Mouse (Mus musculus): ENCODE results near the gene Vwa8. TPM values are rescaled to one million over a fixed set of nuclear protein-coding genes. Genes with fewer than 3 reads are reported as not detected.
A peak's percentile ranks its signal among the peaks of the same experiment; 100 is the strongest.

Gene Vwa8
- polyA plus RNA-seq, 1 experiment from 2014 or later, result 8.1 TPM

DNA sequence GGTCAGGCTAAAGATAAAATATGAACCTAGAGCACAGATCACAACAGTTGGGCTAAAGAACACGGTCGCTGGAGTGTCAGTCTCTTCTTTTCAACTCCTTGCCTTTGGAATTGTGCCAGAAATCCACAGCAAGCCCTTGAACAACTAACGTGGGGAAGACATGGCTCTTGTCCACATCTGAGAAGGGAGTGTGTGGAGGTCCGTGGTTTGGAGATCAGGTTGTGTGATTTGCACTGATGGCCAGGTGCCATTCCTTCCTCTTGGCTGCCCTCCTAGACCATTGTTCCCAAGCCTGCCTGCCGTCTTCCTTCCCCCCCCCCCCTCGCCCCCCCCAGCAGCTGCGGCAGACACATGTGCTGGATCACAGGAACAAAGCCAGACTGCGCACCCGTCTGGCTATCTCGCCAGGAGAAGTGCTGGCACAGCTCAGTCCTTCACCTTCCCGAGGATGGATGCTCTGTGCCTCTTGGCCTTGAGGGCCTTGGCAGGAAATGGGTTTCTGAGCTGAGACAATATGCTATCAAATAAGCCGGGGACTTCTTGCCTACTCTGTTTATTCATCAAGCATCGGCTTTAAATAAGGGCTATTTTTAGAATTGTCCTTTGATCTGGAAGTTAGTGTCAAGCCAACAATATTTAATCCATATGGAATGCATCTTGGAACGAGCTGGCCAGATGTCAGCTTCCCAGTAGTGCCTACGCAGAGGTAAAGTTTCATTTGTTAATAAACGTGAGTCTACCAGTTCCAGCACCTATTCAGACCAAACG, 308.8 kb downstream of the Vwa8 start:
- no peak overlapping the region for H3K27ac ChIP-seq (replicated peaks; ENCODE audit: low read depth, low read length)
- 51% methylated on average over 16 of the region's 17 CpGs for WGBS
- H3K4me2 ChIP-seq (ENCODE audit: low read depth, low read length), result no peak overlapping the region
- H3K4me3 ChIP-seq (ENCODE audit: low read depth, low read length), result no peak overlapping the region
- DNase-seq (ENCODE audit: low spot score) (peak; percentile 22), ATAC-seq (replicated peaks; ENCODE audit: insufficient number of reproducible peaks, low FRiP score, low TSS enrichment, low read depth) (peak; percentile 49; the same call in 1 of the 2 replicates)
- H3K27me3 ChIP-seq (ENCODE audit: control insufficient read depth, insufficient read depth, low read length), result no peaks in the 10 kb centered on the region
- no peaks in the 10 kb centered on the region for H3K36me3 ChIP-seq (replicated peaks; ENCODE audit: control insufficient read depth, insufficient read depth, low read depth, low read length)
- no peak overlapping the region for H3K9ac ChIP-seq (replicated peaks; ENCODE audit: low read length)
- no peaks in the 10 kb centered on the region for H3K4me1 ChIP-seq (ENCODE audit: control insufficient read depth, insufficient read depth, low read length)
- no peaks in the 10 kb centered on the region for H3K9me3 ChIP-seq (replicated peaks; ENCODE audit: control insufficient read depth, low read length)

DNA sequence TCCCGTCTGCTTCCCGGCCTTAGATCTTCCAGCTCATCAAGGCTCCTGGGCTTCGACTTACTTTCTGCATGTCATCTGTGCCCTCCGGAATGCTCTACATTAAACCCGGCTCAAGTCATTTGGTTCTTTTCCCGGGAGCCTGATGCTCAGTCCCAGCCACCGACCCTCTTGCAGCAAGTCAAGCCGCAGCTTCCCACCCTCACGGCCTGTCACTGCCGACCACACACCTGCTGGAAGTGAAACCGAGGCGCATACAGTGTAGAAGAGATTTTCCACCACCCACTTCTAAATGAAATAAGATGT, 309.3 kb downstream of the Vwa8 start:
- no peak overlapping the region for H3K27ac ChIP-seq (replicated peaks; ENCODE audit: low read depth, low read length)

DNA sequence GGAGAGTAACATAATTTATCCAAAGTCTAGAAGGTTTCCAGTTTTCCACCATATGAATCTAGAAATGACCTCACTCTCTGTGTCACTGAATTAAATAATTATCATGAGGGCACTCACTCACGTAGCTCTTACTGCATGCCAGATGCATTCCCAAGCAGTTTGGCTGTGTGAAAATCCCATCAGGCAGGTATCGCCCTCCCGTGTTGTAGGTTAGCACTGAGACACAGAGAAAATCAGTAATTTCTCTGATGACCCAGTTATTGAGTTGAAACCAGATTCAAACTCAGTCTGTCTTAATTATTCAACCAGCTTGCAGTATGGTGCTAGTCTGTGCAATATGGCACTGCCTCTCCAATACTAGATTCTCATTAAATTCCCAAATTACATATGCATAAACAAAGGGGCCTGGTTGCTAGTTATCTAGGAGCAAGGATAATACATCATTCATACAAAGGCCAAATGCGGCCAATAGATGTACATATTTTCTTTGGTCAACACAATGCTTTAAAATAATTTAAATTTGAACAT, 309.9 kb downstream of the Vwa8 start:
- Histone ChIP-seq H3K9ac (replicated peaks; ENCODE audit: low read length) (no peak overlapping the region), H3K36me3 (replicated peaks; ENCODE audit: control insufficient read depth, insufficient read depth, low read depth, low read length) (no peaks in the 10 kb centered on the region), H3K4me1 (ENCODE audit: control insufficient read depth, insufficient read depth, low read length) (no peaks in the 10 kb centered on the region), H3K9me3 (replicated peaks; ENCODE audit: control insufficient read depth, low read length) (no peaks in the 10 kb centered on the region), H3K27me3 (ENCODE audit: control insufficient read depth, insufficient read depth, low read length) (no peaks in the 10 kb centered on the region), H3K4me2 (ENCODE audit: low read depth, low read length) (no peak overlapping the region), H3K4me3 (ENCODE audit: low read depth, low read length) (no peak overlapping the region), H3K27ac (replicated peaks; ENCODE audit: low read depth, low read length) (no peak overlapping the region)
- ATAC-seq (replicated peaks; ENCODE audit: insufficient number of reproducible peaks, low FRiP score, low TSS enrichment, low read depth), result no peak
- WGBS, result 86% methylated on average over 4 of the region's 4 CpGs
- DNase-seq (ENCODE audit: low spot score), result no peak

More for the DNA sequence above, 309.3 kb downstream of the Vwa8 start:
- 75% methylated on average over 12 of the region's 12 CpGs for WGBS
- Histone ChIP-seq H3K4me1 (ENCODE audit: control insufficient read depth, insufficient read depth, low read length) (no peaks in the 10 kb centered on the region), H3K4me3 (ENCODE audit: low read depth, low read length) (no peak overlapping the region), H3K9ac (replicated peaks; ENCODE audit: low read length) (no peak overlapping the region), H3K36me3 (replicated peaks; ENCODE audit: control insufficient read depth, insufficient read depth, low read depth, low read length) (no peaks in the 10 kb centered on the region), H3K9me3 (replicated peaks; ENCODE audit: control insufficient read depth, low read length) (no peaks in the 10 kb centered on the region), H3K27me3 (ENCODE audit: control insufficient read depth, insufficient read depth, low read length) (no peaks in the 10 kb centered on the region), H3K4me2 (ENCODE audit: low read depth, low read length) (no peak overlapping the region)
- DNase-seq (ENCODE audit: low spot score) (no peak), ATAC-seq (replicated peaks; ENCODE audit: insufficient number of reproducible peaks, low FRiP score, low TSS enrichment, low read depth) (no peak)

DNA sequence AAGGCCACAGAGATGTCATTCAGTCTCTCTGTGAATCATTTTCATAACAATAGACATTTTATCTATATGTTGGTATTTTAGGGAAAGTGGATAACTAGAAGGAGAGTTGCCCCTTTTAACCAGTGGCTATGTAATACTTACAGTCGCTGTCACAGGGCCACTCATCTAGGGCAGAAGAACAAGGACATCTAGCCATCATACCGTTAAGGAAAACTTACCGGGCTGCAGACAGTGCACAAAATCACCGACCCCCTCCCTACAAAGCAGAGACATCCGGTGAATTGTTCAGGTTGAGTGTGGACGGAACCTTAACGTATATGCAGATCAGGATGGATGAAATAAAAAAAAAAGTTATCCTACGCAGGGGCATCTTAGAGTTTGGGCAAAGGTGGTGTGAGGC, 310.6 kb downstream of the Vwa8 start:
- no peaks in the 10 kb centered on the region for H3K36me3 ChIP-seq (replicated peaks; ENCODE audit: control insufficient read depth, insufficient read depth, low read depth, low read length)
- H3K4me2 ChIP-seq (ENCODE audit: low read depth, low read length), result no peak overlapping the region
- 92% methylated on average over 8 of the region's 8 CpGs for WGBS
- H3K27ac ChIP-seq (replicated peaks; ENCODE audit: low read depth, low read length), result no peak overlapping the region
- no peaks in the 10 kb centered on the region for H3K27me3 ChIP-seq (ENCODE audit: control insufficient read depth, insufficient read depth, low read length)
- H3K9me3 ChIP-seq (replicated peaks; ENCODE audit: control insufficient read depth, low read length), result no peaks in the 10 kb centered on the region
- H3K4me1 ChIP-seq (ENCODE audit: control insufficient read depth, insufficient read depth, low read length), result no peaks in the 10 kb centered on the region
- DNase-seq (ENCODE audit: low spot score) (no peak), ATAC-seq (replicated peaks; ENCODE audit: insufficient number of reproducible peaks, low FRiP score, low TSS enrichment, low read depth) (no peak)
- H3K4me3 ChIP-seq (ENCODE audit: low read depth, low read length), result no peak overlapping the region
- H3K9ac ChIP-seq (replicated peaks; ENCODE audit: low read length), result no peak overlapping the region

DNA sequence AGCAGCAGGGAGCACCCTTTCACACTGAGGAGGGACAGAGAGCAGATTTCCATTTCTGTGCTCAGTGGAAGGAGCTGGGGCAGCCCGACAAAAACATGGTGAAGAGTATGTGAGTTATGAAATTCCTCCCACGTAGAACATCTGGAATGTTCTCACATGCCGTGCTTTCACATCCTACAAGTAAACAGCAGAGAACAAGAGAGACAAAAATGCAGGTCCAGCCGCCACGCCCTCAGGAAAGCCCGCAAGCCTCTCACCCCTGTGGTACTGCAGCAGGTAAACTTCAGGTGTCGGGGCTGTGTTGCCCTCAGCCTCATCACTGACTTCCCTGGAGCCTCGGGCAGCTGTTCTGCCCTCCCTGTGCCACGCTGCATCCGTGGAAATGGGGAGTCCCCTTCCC, 311.6 kb downstream of the Vwa8 start:
- 84% methylated on average over 10 of the region's 10 CpGs for WGBS
- ATAC-seq (replicated peaks; ENCODE audit: insufficient number of reproducible peaks, low FRiP score, low TSS enrichment, low read depth), result no peak
- Histone ChIP-seq H3K4me3 (ENCODE audit: low read depth, low read length) (no peak overlapping the region), H3K4me2 (ENCODE audit: low read depth, low read length) (no peak overlapping the region), H3K36me3 (replicated peaks; ENCODE audit: control insufficient read depth, insufficient read depth, low read depth, low read length) (no peaks in the 10 kb centered on the region), H3K9me3 (replicated peaks; ENCODE audit: control insufficient read depth, low read length) (no peaks in the 10 kb centered on the region), H3K27me3 (ENCODE audit: control insufficient read depth, insufficient read depth, low read length) (no peaks in the 10 kb centered on the region), H3K4me1 (ENCODE audit: control insufficient read depth, insufficient read depth, low read length) (no peaks in the 10 kb centered on the region), H3K27ac (replicated peaks; ENCODE audit: low read depth, low read length) (no peak overlapping the region), H3K9ac (replicated peaks; ENCODE audit: low read length) (no peak overlapping the region)
- no peak for DNase-seq (ENCODE audit: low spot score)

DNA sequence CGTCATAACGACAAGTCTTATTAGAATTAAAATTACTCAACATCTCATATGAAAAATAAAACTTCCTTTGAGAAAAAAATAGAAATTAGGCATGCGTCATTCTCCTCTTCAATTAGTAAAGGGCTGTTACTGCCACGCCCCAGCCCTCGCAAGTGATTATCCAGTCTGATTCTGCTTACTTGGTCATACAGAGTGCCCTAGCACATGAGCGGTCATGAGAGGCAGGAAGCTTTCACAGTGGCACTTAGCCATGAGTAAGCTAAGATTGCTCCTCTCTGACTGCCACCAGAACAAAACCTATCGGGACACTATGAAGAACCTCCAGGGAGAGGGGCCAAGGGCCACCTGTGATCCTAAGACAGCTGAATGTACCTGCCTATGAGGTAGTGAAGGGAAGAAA, 312.1 kb downstream of the Vwa8 start:
- no peak overlapping the region for H3K4me3 ChIP-seq (ENCODE audit: low read depth, low read length)
- no peaks in the 10 kb centered on the region for H3K9me3 ChIP-seq (replicated peaks; ENCODE audit: control insufficient read depth, low read length)
- no peak for ATAC-seq (replicated peaks; ENCODE audit: insufficient number of reproducible peaks, low FRiP score, low TSS enrichment, low read depth)
- H3K27me3 ChIP-seq (ENCODE audit: control insufficient read depth, insufficient read depth, low read length), result no peaks in the 10 kb centered on the region
- H3K27ac ChIP-seq (replicated peaks; ENCODE audit: low read depth, low read length), result no peak overlapping the region
- H3K4me1 ChIP-seq (ENCODE audit: control insufficient read depth, insufficient read depth, low read length), result no peaks in the 10 kb centered on the region
- H3K4me2 ChIP-seq (ENCODE audit: low read depth, low read length), result no peak overlapping the region
- 86% methylated on average over 7 of the region's 7 CpGs for WGBS
- no peak for DNase-seq (ENCODE audit: low spot score)
- H3K9ac ChIP-seq (replicated peaks; ENCODE audit: low read length), result no peak overlapping the region
- no peaks in the 10 kb centered on the region for H3K36me3 ChIP-seq (replicated peaks; ENCODE audit: control insufficient read depth, insufficient read depth, low read depth, low read length)

DNA sequence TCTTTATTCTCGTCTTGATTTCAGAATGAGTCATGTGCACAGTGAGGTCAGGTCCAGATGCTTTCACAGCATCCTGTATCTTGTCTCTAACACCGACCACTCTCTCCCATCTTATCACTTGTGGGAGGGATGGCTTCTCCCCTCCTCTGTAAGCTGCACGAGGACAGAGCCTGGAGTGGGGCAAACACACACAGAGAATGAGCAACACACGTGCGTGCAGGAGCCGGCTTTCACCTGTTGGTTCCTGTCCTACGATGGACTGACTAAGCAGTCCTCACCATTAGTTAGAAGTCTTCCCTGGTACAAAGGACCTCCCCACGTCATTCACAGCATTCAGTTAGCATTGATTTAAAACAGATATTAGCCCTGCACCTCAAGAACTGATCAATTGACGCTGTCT, 312.9 kb downstream of the Vwa8 start:
- H3K27me3 ChIP-seq (ENCODE audit: control insufficient read depth, insufficient read depth, low read length), result no peaks in the 10 kb centered on the region
- no peak overlapping the region for H3K4me3 ChIP-seq (ENCODE audit: low read depth, low read length)
- H3K4me2 ChIP-seq (ENCODE audit: low read depth, low read length), result no peak overlapping the region
- ATAC-seq (replicated peaks; ENCODE audit: insufficient number of reproducible peaks, low FRiP score, low TSS enrichment, low read depth) (no peak), DNase-seq (ENCODE audit: low spot score) (no peak)
- H3K9ac ChIP-seq (replicated peaks; ENCODE audit: low read length), result no peak overlapping the region
- H3K36me3 ChIP-seq (replicated peaks; ENCODE audit: control insufficient read depth, insufficient read depth, low read depth, low read length), result no peaks in the 10 kb centered on the region
- no peaks in the 10 kb centered on the region for H3K9me3 ChIP-seq (replicated peaks; ENCODE audit: control insufficient read depth, low read length)
- H3K27ac ChIP-seq (replicated peaks; ENCODE audit: low read depth, low read length), result no peak overlapping the region
- 81% methylated on average over 9 of the region's 9 CpGs for WGBS
- no peaks in the 10 kb centered on the region for H3K4me1 ChIP-seq (ENCODE audit: control insufficient read depth, insufficient read depth, low read length)

DNA sequence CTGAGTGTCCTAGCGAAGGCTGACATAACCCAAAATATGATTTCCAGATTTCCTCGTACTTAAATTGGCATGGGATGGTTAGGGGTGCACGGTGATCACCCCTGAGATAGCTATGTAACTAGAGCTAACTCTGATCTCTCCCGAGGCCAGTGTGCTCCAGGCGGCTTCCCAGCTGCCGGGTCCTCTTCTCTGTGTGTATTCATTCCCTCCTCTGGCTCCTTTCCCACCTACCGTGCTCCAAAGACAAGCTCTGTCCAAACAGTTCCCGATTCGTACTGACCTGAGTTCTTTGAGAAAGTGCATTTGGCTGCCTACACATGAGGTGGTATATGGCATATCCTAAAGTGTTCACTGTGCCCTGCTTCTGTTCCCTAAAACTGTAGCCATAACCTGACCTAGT, 313.8 kb downstream of the Vwa8 start:
- no peaks in the 10 kb centered on the region for H3K4me1 ChIP-seq (ENCODE audit: control insufficient read depth, insufficient read depth, low read length)
- 58% methylated on average over 9 of the region's 9 CpGs for WGBS

More for the DNA sequence above, 313.8 kb downstream of the Vwa8 start:
- Histone ChIP-seq H3K9ac (replicated peaks; ENCODE audit: low read length) (no peak overlapping the region), H3K27me3 (ENCODE audit: control insufficient read depth, insufficient read depth, low read length) (no peaks in the 10 kb centered on the region), H3K27ac (replicated peaks; ENCODE audit: low read depth, low read length) (no peak overlapping the region), H3K4me2 (ENCODE audit: low read depth, low read length) (no peak overlapping the region), H3K36me3 (replicated peaks; ENCODE audit: control insufficient read depth, insufficient read depth, low read depth, low read length) (no peaks in the 10 kb centered on the region), H3K4me3 (ENCODE audit: low read depth, low read length) (no peak overlapping the region), H3K9me3 (replicated peaks; ENCODE audit: control insufficient read depth, low read length) (no peaks in the 10 kb centered on the region)
- DNase-seq (ENCODE audit: low spot score) (no peak), ATAC-seq (replicated peaks; ENCODE audit: insufficient number of reproducible peaks, low FRiP score, low TSS enrichment, low read depth) (no peak)
